Mouse (Mus musculus) stomach, embryonic 16.5 days (tissue): Measurements from ENCODE around the gene Chit1. TPM values are rescaled to one million over a fixed set of nuclear protein-coding genes. Genes with fewer than 3 reads are reported as not detected.

ENCODE experiments used
- ATAC-seq: fragments of 200-750 bp; cut with Nextera tagmentation; 2 replicates; pipeline ENCODE4 v1.8.0; 2017; ENCODE audit warnings: moderate number of reproducible peaks, moderate TSS enrichment; ENCODE audit not compliant: insufficient read depth, low FRiP score
- H3K27ac ChIP-seq: fragments of 300-500 bp; sonication (generic); 2 replicates; pipeline ENCODE4 v1.5.1; 2014; ENCODE audit warnings: low read length
- H3K27me3 ChIP-seq: fragments of 300-500 bp; sonication (generic); 2 replicates; pipeline ENCODE4 v1.6.1; 2014; ENCODE audit warnings: low read length, control low read depth, mixed read lengths; ENCODE audit not compliant: control insufficient read depth, insufficient read depth
- H3K36me3 ChIP-seq: fragments of 300-500 bp; sonication (generic); 2 replicates; pipeline ENCODE4 v1.6.1; 2014; ENCODE audit warnings: low read length; ENCODE audit not compliant: control insufficient read depth, insufficient read depth
- H3K4me1 ChIP-seq: fragments of 300-500 bp; sonication (generic); 2 replicates; pipeline ENCODE4 v1.6.1; 2014; ENCODE audit warnings: low read length, control low read depth, mixed read lengths; ENCODE audit not compliant: control insufficient read depth, insufficient read depth
- H3K4me2 ChIP-seq: fragments of 300-500 bp; sonication (generic); 2 replicates; pipeline ENCODE4 v1.6.1; 2014; ENCODE audit warnings: low read depth, low read length, mixed read lengths
- H3K4me3 ChIP-seq: fragments of 300-500 bp; sonication (generic); replicated peaks from 2 replicates; pipeline ENCODE4 v1.5.1; 2014; ENCODE audit warnings: mild to moderate bottlenecking, low read length
- H3K9ac ChIP-seq: fragments of 300-500 bp; sonication (generic); 2 replicates; pipeline ENCODE4 v1.6.1; 2014; ENCODE audit warnings: low read length
- H3K9me3 ChIP-seq: fragments of 300-500 bp; sonication (generic); replicated peaks from 2 replicates; pipeline ENCODE4 v1.6.1; 2016; ENCODE audit warnings: low read length, control low read depth; ENCODE audit not compliant: control insufficient read depth
- WGBS: fragments of 180-500 bp; shearing (Covaris S2); extraction: QIAGEN DNeasy Blood & Tissue Kit; methylation state at CpG from one replicate; pipeline ENCODE4 v1.1.7; 2014; 5-methylcytosine and 5-hydroxymethylcytosine counted together
- polyA plus RNA-seq: library from polyadenylated mRNA; unstranded; fragments of >200 nt; fragmentation: Nextera tagmentation; extraction: Ambion mirVana; gene quantifications from 2 replicates; pipeline ENCODE4 v1.2.1, GENCODE M21; 2015

Gene Chit1
- polyA plus RNA-seq = 4.8 and 8.4 TPM in 2 replicates

- no peaks in the 10 kb centered on the region for H3K36me3 ChIP-seq
Observed at GRCm38 (mm10) chr1:134110979-134111378, at the start of gene Chit1. TSS of gene Chit1 (plus strand) at chr1:134111242.

GRCm38 (mm10) chr1:134061915-134062314, 49.1 kb upstream of the Chit1 start:
- Histone ChIP-seq H3K9me3 (no peaks in the 10 kb centered on the region), H3K4me2 (peak overlapping the region; percentile 72), H3K9ac (peak overlapping the region; percentile 71), H3K27ac (peak overlapping the region; percentile 100), H3K27me3 (no peaks in the 10 kb centered on the region), H3K4me3 (no peak overlapping the region), H3K4me1 (peaks cover 62% of the 10 kb centered on the region), H3K36me3 (no peaks in the 10 kb centered on the region)
- 61% methylated on average over 3 of the region's 3 CpGs for WGBS
- no peak for ATAC-seq

More at GRCm38 (mm10) chr1:134110979-134111378, at the start of gene Chit1:
- Histone ChIP-seq H3K4me1 (peaks cover 4% of the 10 kb centered on the region), H3K27ac (no peak within 1 kb of the TSS), H3K4me2 (no peak within 1 kb of the TSS), H3K9ac (no peak within 1 kb of the TSS), H3K4me3 (no peak within 1 kb of the TSS), H3K9me3 (no peaks in the 10 kb centered on the region), H3K27me3 (no peaks in the 10 kb centered on the region)
- no peak for ATAC-seq
- WGBS = 72% methylated on average over 4 of the region's 4 CpGs

DNA sequence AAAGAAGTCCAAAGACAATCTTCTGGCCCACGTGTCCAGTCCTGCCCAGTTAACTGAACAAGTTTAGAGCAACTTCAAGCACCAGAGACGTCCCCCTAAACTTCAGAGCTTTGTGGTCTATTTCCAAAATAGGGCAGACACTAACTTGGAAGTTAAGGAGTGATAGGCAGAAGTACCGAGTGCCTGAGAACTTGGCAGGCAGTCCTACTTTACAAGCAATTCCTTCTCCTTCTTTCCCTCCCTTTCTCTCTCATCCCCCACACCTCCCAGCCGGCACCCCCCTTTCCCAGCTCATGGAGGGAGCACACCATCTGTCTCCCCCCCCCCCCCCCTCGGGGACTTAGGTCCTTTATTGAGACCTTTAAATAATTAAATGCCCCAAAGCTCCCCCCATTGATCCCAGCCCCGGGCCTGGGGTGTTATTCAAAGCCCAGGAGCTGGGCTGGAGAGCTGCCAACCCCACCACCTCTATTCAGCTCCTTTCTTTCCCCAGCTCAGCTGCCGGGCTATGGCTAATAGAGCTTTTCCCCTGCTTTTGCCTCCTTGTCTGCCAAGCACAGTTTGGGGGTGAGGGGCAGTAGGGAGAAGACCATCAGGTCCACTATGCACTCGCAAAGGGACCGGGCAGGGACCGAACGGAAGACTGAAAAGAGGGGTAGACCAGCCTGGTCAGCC, 48.5 kb upstream of the Chit1 start:
- WGBS = 19% methylated on average over 11 of the region's 11 CpGs

DNA sequence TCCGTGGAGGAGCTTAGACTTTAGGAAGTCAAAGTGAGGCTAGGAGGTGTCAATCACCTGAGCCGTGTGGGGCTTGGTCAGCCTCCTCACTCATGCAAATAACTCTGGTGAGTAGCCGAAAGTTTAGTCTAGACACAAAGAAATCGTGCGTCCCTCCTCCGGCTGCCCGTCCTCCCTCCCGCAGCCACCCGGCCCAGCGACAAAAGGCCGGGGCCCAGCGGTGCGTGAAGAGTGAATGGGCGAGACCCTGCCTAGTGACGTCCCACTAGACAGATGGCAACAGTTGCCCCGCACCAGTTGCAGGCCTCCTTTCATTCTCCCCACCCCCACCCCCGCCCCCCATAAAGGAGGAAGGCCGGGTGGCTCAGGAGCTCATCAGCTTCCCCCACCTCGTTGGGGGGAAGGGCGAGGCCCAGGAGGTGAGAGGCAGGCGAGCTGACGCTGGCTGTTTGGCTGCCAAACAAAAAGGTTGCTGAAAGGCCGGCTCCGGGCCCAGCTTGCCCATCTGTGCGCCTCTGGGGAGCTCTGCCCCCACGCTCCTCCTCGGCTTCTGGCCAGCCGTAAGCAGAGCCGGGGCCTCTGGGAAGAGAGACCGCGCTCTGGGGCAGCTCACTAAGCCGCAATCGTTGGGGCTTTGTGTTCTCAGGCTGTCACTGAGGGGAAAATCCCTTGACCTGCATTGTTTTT, 47.8 kb upstream of the Chit1 start:
- peak overlapping the region; percentile 77 for H3K9ac ChIP-seq
- 7% methylated on average over 33 of the region's 33 CpGs for WGBS
- no peaks in the 10 kb centered on the region for H3K36me3 ChIP-seq
- 0 out of 2 replicates have a peak, but pooled peaks have one; percentile 1 for ATAC-seq
- H3K4me2 ChIP-seq = peak overlapping the region; percentile 49
- no peaks in the 10 kb centered on the region for H3K9me3 ChIP-seq
- no peaks in the 10 kb centered on the region for H3K27me3 ChIP-seq
- peaks cover 69% of the 10 kb centered on the region for H3K4me1 ChIP-seq
- peak overlapping the region; percentile 20; the same call in 1 of the 2 replicates for H3K4me3 ChIP-seq
- H3K27ac ChIP-seq = peak overlapping the region; percentile 100

More for the DNA sequence above, 48.5 kb upstream of the Chit1 start:
- no peak for ATAC-seq
- no peaks in the 10 kb centered on the region for H3K36me3 ChIP-seq
- peak overlapping the region; percentile 100 for H3K27ac ChIP-seq
- peaks cover 67% of the 10 kb centered on the region for H3K4me1 ChIP-seq
- H3K4me3 ChIP-seq = no peak overlapping the region; the same call in 1 of the 2 replicates
- H3K9ac ChIP-seq = peak overlapping the region; percentile 77
- peak overlapping the region; percentile 49 for H3K4me2 ChIP-seq
- no peaks in the 10 kb centered on the region for H3K27me3 ChIP-seq
- H3K9me3 ChIP-seq = no peaks in the 10 kb centered on the region

- Histone ChIP-seq H3K4me2 (peak overlapping the region; percentile 49), H3K4me1 (peaks cover 69% of the 10 kb centered on the region), H3K27ac (peak overlapping the region; percentile 100), H3K27me3 (no peaks in the 10 kb centered on the region), H3K9ac (peak overlapping the region; percentile 77), H3K9me3 (no peaks in the 10 kb centered on the region), H3K4me3 (peak overlapping the region; percentile 20; the same call in 1 of the 2 replicates), H3K36me3 (no peaks in the 10 kb centered on the region)
- 17% methylated on average over 9 of the region's 9 CpGs for WGBS
- ATAC-seq = no peak
Observed at GRCm38 (mm10) chr1:134063773-134064125, 47.3 kb upstream of the Chit1 start.

DNA sequence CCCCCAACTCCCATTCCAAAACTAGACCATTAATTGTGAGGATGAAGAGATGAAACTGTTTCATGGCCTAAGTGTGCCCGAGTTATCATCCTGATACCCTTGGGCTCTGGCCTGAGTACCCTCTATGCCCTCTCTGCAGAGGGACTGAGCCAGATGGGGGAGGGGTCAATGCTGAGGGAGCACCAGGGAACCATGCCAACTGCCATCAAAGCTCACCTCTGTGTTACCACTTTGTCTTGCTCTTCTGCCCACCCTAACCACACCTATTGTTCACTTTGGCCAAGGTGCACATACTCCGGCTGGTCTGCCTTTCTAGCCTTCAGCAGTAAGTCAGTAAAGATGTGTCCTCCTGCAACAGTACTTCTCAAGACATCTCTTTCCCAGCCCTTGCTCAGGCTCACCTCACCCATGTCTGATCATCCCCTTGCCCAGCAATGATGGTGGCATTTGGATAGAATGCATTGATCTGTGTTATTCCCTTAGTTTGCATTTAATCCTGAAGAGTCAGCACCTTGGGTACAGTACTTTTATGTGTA, 46.7 kb upstream of the Chit1 start:
- Histone ChIP-seq H3K9ac (peak overlapping the region; percentile 21; the same call in 1 of the 2 replicates), H3K27ac (peak overlapping the region; percentile 100), H3K9me3 (no peaks in the 10 kb centered on the region), H3K4me2 (no peak overlapping the region), H3K4me3 (no peak overlapping the region), H3K4me1 (peaks cover 72% of the 10 kb centered on the region), H3K27me3 (no peaks in the 10 kb centered on the region), H3K36me3 (no peaks in the 10 kb centered on the region)
- no peak for ATAC-seq
- 91% methylated on average over 2 of the region's 2 CpGs for WGBS

DNA sequence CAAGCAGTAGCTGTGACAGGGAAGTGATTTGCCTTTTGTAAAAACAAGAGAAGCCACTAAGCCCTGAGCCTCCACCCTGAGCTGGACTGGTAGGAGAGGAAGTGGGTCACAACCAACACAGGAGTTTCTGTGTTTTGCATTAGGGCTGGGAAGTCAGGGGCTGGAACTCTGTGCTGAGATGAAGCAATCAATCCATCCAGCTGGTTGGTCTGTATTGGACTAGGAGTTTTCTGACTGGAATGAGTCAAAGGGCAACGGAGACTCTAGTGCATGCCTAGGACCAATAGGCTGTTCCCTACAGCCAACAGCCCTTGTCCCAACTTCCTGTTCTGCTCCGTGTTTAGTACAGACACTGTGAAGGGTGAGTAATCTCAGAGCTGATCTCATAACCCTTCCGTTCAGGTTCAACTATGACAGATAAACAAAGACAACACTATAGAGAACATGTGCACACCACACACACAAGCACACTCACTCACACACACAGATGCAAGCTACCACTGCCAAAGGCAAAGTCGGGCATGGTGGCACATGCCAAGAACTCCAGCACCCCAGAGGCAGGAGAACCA, 45.7 kb upstream of the Chit1 start:
- H3K4me1 ChIP-seq = peaks cover 73% of the 10 kb centered on the region

GRCm38 (mm10) chr1:134066554-134066953, 44.5 kb upstream of the Chit1 start:
- H3K27ac ChIP-seq = peak overlapping the region; percentile 100
- no peak overlapping the region for H3K4me3 ChIP-seq
- H3K9me3 ChIP-seq = no peaks in the 10 kb centered on the region
- H3K4me1 ChIP-seq = peaks cover 74% of the 10 kb centered on the region
- no peaks in the 10 kb centered on the region for H3K36me3 ChIP-seq
- H3K4me2 ChIP-seq = 0 out of 2 replicates have a peak overlapping the region, but pooled peaks have one; percentile 10
- ATAC-seq = no peak
- WGBS = 33% methylated on average over 3 of the region's 3 CpGs
- H3K9ac ChIP-seq = peak overlapping the region; percentile 41; the same call in 1 of the 2 replicates
- H3K27me3 ChIP-seq = no peaks in the 10 kb centered on the region

More for the DNA sequence above, 45.7 kb upstream of the Chit1 start:
- Histone ChIP-seq H3K4me3 (no peak overlapping the region), H3K9ac (no peak overlapping the region), H3K4me2 (no peak overlapping the region), H3K27me3 (no peaks in the 10 kb centered on the region), H3K9me3 (no peaks in the 10 kb centered on the region), H3K36me3 (no peaks in the 10 kb centered on the region), H3K27ac (peak overlapping the region; percentile 100)
- no peak for ATAC-seq
- 27% methylated on average over 4 of the region's 4 CpGs for WGBS
